Mouse (Mus musculus) hindlimb bud, embryonic 11.5 days (tissue): Measurements from ENCODE around the gene Cdh13.

Source experiments
- DNase-seq: peaks from one replicate; pipeline ENCODE4 v3.0.0-alpha.2; 2012; ENCODE audit warnings: low read depth, low spot score; ENCODE audit errors: extremely low spot score

Cdh13 gene

GRCm38 (mm10) chr8:118879939-118880825, 596.6 kb downstream of the Cdh13 start:
- DNase-seq, result no peak

DNA sequence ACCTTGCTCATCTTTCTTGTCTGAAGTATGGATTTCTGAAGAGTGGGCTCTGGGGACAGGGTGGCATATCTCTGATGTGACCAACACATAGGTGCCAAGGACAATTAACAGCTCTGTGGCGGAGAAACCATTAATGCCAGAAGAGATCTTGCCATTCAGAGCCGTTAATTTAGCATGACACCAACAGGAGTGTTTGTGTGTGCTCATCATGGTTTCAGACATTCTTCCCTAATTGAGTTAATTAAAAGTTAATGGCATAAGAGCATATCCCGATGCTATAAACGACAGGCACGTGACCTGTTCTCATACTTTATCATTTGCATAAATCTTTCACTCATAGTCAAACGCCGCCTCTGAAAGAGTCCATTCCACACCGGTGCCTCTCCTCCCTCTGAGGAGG, 600.8 kb downstream of the Cdh13 start:
- DNase-seq, result no peak

DNA sequence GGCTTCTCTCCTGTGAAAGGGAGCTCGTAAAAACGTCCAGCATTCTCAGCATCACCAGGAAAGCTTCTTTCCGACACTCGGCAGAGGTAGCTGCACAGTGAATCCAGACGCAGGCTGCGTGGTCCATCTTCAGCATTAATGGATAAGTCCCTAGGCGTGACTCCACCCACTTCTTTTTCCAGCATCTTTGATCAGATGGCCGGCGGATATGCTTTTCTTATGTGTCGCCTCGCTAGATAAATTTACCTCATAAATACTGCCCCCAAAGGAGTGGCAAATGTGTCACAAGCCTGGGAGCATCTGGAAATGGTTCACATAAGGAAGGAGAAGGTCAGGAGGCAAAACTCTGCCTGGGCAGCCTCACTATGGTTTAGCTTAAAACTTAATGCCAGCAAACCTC, 601.5 kb downstream of the Cdh13 start:
- DNase-seq, result peak; percentile 70

- DNase-seq, result no peak
Observed at GRCm38 (mm10) chr8:118902402-118902801, 618.9 kb downstream of the Cdh13 start.

DNA sequence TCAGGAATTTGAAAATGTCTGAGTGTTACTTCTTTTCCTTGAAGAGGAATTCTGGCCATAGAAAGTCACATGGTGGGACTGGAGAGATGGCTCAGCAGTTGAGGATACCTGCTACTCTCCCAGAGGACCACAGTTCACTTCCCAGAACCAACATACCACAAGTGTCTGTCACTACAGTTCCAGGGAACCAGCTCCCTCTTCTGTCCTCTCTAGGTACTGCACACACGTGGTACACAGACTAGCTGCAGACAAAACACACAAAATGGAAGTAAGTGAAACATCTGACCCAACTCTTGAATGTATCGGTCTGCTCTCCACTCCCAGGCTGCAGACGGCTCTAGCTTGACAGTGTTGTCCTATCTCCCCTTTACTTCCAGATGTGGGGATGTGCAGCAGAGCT, 633.0 kb downstream of the Cdh13 start:
- no peak for DNase-seq

DNA sequence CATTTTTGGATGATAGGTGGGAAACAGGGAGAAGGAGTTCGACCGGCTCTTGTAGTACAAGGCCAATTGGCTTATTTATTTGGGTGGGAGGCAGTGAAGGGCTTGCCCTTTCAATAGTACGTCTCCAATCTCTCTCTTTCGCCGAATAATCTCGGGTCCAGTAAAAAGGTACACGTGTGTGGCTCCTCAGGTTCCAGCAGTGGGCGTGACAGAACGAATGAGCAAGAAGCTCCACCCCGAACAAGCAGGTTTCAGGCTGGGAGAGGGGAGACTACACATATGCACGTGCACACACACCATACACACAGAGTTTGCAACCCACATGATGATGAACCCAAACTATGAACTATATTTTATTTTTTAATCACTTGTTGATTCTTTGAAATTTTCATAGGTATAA, 653.9 kb downstream of the Cdh13 start:
- no peak for DNase-seq

DNA sequence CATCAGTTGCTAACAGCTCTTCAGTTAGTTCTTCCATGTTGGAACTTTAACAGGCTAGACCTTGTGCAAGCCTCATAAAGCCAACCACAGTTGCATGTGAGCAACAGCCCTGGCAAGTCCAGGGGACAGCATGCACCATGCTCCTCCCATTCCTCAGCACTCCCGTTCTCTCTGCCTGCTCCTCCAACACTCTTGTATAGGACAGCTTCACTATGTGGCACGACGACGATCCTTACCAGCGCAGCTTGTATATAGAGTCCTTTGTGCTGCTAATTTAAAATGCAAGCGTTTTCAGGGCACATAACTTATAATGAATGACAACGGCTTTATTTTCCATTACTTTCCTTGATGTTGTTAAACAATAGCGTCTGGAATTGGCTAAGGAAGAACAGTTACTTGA, 654.5 kb downstream of the Cdh13 start:
- peak; percentile 8 for DNase-seq

DNA sequence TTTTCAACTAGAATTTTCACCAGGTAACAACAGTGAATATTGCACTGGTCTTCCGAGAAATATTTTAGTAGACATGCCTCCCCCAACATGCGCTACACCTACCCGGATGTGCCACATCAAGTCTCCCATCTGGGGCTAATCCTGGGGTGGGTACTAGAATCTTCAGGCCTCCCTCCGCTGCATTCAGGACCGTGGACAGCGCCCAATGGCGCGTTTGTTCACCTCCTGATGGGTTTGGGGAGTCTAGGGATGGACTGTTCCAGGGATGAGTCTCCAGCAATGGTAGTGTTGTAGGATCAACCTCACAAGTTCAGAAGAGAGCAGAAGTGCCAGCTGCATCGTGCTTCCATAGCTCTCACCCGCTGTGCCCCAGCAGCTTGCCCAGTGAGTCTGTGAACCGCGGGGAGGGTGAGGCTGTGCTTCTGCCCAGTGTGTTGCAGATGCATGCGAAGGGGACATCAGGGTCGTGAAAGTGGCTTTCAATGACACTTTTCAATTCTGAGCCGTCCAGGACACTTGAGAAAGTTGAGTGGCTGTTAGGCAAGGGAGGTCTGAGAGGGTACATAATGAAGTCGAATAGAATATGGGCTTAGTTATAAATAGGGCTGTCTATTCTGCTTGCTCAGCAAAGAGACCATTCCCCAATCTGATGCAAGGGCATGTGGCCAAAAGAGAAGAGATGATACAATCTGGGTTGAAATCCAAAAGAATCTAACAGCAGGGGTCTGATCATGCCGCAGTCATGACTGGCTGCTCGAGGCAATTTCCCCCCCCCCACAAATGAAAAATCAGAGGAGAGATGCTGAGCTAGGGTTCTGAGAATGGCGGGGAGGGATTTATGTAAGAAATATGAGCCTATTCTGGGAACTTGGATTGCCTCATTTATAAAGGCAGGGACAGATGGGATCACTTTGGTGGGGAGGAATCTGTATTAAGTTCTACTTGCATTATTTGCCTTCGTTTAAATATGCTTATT, 668.5 kb downstream of the Cdh13 start:
- peak; percentile 35 for DNase-seq

GRCm38 (mm10) chr8:118956109-118956508, 672.6 kb downstream of the Cdh13 start:
- no peak for DNase-seq

- no peak for DNase-seq
Observed at GRCm38 (mm10) chr8:118961877-118962545, 678.5 kb downstream of the Cdh13 start.

DNA sequence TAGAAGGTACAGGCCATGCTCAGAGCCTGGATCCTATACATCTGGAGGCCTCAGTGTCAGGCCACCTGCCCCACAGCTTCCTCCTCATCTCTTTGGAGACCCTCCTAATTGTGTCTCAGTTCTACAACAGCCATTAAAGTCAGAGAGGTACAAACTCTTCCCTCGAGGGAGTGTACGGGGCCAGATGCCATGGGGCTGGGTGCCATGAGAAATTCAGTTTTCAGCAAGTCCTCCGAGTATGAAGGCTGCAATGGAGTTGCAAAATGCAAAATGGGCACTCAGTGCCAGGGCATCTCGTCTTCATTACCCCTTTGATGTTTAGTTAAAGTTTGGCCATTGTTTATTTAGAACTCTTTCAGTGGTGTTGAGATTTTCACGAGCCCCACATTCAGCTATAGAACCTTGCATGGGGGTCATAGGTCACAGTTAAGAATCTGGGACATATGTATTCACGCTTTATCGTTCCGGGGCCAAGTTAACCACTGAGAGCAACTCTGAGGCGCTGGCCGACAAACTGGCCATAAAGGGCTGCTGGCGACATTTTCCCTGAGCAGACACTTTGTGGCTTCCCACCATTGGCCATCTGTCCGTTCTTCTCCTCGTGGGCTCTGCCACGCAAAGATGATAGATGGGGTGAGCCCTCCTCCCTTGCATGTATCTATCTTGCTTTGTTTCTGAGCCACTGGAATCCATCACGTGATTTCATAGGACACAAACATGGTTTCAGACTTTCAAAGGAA, 681.7 kb downstream of the Cdh13 start:
- DNase-seq, result no peak

- no peak for DNase-seq
Observed at GRCm38 (mm10) chr8:118968896-118969295, 685.4 kb downstream of the Cdh13 start.

- DNase-seq, result no peak
Observed at GRCm38 (mm10) chr8:118979800-118980199, 696.3 kb downstream of the Cdh13 start.

GRCm38 (mm10) chr8:118983724-118984123, 700.2 kb downstream of the Cdh13 start:
- DNase-seq, result no peak

DNA sequence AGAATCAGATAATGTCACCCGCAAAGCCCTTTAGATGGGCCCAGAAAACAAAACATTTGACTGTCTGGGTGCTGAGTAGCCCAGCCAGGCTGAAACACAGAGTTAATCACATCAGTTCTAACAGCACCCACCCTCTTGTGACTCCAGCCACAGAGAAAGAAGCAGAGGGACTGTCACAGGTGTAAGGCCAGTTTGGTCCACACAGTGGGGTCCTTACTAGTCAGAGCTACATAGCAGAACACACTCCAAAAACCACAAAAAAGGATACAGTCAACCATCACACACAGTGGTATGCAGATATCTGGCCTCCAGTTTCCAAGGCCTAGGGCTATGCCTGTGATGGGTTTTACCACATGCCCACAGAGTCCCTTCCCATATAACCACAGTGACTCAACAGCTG, 703.3 kb downstream of the Cdh13 start:
- no peak for DNase-seq

GRCm38 (mm10) chr8:118995641-118996188, 712.2 kb downstream of the Cdh13 start:
- DNase-seq, result no peak

- no peak for DNase-seq
Observed at GRCm38 (mm10) chr8:119000595-119000994, 717.1 kb downstream of the Cdh13 start.

GRCm38 (mm10) chr8:119004821-119005220, 721.3 kb downstream of the Cdh13 start:
- DNase-seq, result no peak

GRCm38 (mm10) chr8:119018675-119019074, 735.1 kb downstream of the Cdh13 start:
- DNase-seq, result no peak

DNA sequence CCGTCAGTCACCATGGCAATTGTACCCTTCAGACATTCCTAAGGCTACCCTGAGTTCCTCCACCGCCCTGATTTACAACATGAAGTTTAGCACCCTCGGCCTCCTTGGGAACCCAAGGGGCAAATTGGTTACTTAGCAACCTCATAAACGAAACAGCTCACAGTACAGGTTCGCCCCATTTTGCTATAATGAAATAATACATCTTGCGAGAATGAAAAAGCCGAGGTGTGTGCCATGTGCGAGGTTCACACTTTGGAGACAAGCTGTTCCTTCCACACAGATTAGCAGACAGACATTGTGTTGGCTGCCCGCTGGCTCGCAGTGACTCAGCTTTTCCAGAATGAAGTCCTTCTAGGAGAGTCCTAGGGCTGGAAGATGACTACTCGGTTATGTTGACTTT, 737.2 kb downstream of the Cdh13 start:
- peak; percentile 5 for DNase-seq
